Mouse (Mus musculus) ES-CJ7 (cell line): ENCODE data around the gene Mogat2.

ENCODE experiments used
- DNase-seq: peaks from one replicate; pipeline ENCODE4 v3.0.0; 2011; ENCODE audit warnings: low read depth, low spot score

The Mogat2 gene

DNA sequence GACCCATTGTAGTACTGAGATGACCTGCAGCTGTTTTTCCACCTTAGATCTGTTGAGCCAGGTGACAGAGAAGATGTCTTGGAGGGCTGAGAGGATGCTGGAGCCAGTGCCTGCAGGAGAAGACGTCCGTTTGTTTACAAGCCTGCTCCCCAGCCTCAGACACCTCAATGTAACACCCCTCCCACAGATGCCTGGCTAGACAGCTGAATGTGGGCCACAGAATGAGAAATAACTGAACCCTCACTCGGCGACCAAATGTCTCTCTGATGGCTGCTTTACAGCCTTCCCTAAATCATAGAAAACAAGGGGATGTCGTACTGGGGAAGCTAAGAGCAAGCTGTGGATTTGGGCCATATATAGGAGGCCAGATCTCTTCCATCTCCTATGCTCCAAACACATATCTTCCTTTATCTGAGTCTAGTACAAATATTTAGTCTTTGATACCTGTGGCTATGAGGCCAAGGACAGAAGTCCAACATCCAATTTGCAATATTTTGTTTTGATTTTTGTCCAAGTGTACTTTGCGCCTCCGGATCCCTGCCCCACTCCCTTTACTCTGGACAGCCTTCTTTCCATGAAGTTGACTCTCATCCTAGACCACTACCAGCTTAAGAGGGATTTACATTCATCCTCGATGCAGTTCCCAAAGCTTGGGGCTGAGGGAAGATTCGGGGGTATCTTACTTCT is 68.6 kb downstream of the Mogat2 start:
- DNase-seq: no peak
